Mouse (Mus musculus): ENCODE measurements at regions not wholly inside any gene's neighbourhood (a gene's known extent, or its start where the extent isn't known, plus 50 kb on each side); places are given as distances from the start of the nearest gene placed in this dataset.
"Not testable (repeated sequence)": the region's sequence is repeated elsewhere in the genome, so short reads cannot be mapped to it uniquely, and the experiment has no call there.

DNA sequence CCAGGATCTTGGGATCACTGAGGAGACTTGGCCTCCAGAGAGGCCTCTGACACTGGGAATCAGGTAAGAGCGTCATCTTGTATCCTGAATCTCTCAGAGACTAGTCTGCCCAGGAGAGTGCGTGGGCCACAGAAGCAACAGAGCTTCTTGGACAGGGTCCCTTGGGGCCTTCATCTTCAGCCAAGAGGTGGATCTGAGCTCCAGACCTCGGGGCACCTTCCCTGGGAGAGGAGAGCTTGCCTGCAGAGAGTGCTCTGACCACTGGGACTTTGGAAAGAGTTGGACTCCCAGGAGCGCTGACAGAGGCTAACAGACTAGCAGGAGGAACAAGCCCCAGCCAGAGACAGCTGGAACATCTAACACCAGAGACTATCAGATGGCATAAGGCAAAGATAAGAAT lies 73.9 kb upstream of the Gm15319 start:
- peak in 1 of 2 experiments; percentile 17 for DNase-seq (ENCODE audit: low spot score in 2 of 2)

DNA sequence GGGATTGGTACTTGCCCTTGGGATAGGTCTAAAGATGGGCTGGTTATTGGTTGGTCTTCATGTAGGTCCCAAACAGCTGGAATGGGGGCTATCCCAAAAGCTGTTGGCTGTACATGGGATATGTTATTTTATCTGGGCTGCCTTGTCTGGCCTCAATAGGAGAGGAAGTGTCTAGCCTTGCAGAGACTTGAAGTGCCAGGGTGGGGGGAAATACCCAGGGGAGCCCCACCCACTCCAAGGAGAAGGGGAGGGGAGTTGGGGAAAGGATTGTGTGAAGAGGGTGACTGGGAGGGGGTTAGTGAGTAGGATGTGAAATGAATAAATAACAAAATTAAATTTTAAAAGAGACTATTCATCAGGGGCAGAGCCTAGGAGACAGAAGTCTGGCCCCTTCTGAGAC lies 70.2 kb upstream of the Gm15319 start:
- DNase-seq (ENCODE audit: low spot score in 2 of 2), result not testable (repeated sequence)

DNA sequence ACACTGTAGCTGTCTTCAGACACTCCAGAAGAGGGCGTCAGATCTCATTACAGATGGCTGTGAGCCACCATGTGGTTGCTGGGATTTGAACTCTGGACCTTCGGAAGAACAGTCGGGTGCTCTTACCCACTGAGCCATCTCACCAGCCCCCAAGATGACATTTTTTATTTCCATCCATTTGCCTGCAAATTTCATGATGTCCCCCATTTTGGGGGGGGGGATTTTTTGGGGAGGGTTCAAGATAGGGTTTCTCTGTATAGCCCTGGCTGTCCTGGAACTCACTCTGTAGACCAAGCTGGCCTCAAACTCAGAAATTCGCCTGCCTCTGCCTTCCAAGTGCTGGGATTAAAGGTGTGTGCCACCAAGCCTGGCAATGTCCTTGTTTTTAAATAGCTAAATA lies 66.5 kb upstream of the Gm15319 start:
- not testable (repeated sequence) for DNase-seq (ENCODE audit: low spot score in 2 of 2)

- not testable (repeated sequence) for DNase-seq (ENCODE audit: low spot score in 2 of 2)
Observed at GRCm38 (mm10) chr8:20424903-20425222, 61.9 kb upstream of the Gm15319 start.

GRCm38 (mm10) chr8:20424104-20424902 lies 61.3 kb upstream of the Gm15319 start:
- DNase-seq (ENCODE audit: low spot score in 2 of 2), result peak; percentile 99 to 100

- DNase-seq (ENCODE audit: low spot score in 2 of 2), result not testable (repeated sequence)
Observed at GRCm38 (mm10) chr8:20420807-20421206, 57.8 kb upstream of the Gm15319 start.

Measured in layer of hippocampus, adult 8-10 months (tissue).